In the genomic region with DNA sequence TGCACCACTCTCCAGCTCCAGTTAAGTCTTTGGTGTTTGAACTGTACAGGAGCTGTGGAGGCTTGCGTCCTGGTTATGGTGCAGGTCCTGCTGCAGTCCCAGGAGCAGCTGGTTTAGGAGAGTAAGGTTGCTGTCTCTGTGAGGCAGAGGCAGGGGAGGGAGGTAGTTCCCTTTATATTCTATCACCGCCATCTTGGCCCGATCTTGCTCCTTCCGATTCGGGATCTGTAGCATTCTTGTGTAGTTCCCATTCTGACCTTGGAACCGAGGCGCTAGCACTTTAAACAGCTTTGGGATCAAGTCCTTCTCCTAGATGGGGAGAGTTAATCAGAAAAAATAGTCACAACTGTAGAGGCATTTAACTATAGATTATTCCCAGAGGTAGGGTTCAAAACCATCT, we compare ENCODE assay signal across 9 mouse cellular contexts. TPM values are rescaled to one million over a fixed set of nuclear protein-coding genes. Genes with fewer than 3 reads are reported as not detected.
A peak's percentile ranks its signal among the peaks of the same experiment; 100 is the strongest.
DNase-seq lines count a peak whose midpoint lies in the region; ATAC-seq and TF ChIP-seq lines count a peak whose summit lies in the region.
"Had no signal": no experiment of that assay in that cellular context is flagged by ENCODE, and none has a peak within 500 bp of the region (broad histone marks: within the 10 kb centered on the region; RNA-seq: fewer than 3 reads in every experiment).

No protein-coding gene starts in this region.

- H3K9ac ChIP-seq in hindbrain, embryonic 11.5 days (ENCODE audit: low read depth, low read length), result peak overlapping the region; percentile 90; the same call in 1 of the 2 replicates
- peak overlapping the region; percentile 88 for H3K9ac ChIP-seq in midbrain, embryonic 14.5 days (replicated peaks; ENCODE audit: low read length)

- TF ChIP-seq CTCF in kidney, adult 2 months (conservative IDR thresholded peaks at IDR 0.05; ENCODE audit: insufficient read depth, insufficient read length, low read depth, low read length), result no peak

- H3K36me3 ChIP-seq in kidney, adult 2 months (ENCODE audit: control insufficient read depth, insufficient read depth, low read length), result no peaks in the 10 kb centered on the region; the same call in none of the 2 replicates
- no peaks in the 10 kb centered on the region for H3K36me3 ChIP-seq in hindbrain, embryonic 11.5 days (ENCODE audit: control insufficient read depth, insufficient read depth, low read length)
- peaks cover 15% of the 10 kb centered on the region; the same call in 1 of the 2 replicates for H3K36me3 ChIP-seq in midbrain, embryonic 14.5 days (ENCODE audit: control insufficient read depth, insufficient read depth, low read length)

- WGBS in kidney, adult 2 months, result 70% methylated on average over 7 of the region's 7 CpGs
- WGBS in hindbrain, embryonic 11.5 days, result 89% methylated on average over 7 of the region's 7 CpGs
- 91% methylated on average over 7 of the region's 7 CpGs for WGBS in midbrain, embryonic 14.5 days

- H3K4me1 ChIP-seq in kidney, adult 2 months (ENCODE audit: control insufficient read depth, insufficient read depth, low read length), result peaks cover 7% of the 10 kb centered on the region; the same call in 1 of the 2 replicates
- H3K4me1 ChIP-seq in hindbrain, embryonic 11.5 days (replicated peaks; ENCODE audit: control insufficient read depth, insufficient read depth, low read length), result no peaks in the 10 kb centered on the region
- H3K4me1 ChIP-seq in midbrain, embryonic 14.5 days (ENCODE audit: control insufficient read depth, insufficient read depth, low read length), result peaks cover 7% of the 10 kb centered on the region

- no peak for DNase-seq in kidney, adult 2 months
- no peak for DNase-seq in kidney, postnatal 25 days
- peak; percentile 56 for DNase-seq in ZHBTc4 (ENCODE audit: low read depth, low spot score)
- DNase-seq in hindbrain, embryonic 11.5 days (ENCODE audit: low spot score), result no peak
- no peak for DNase-seq in midbrain, embryonic 14.5 days
- DNase-seq in gastrocnemius, postnatal 4 days (ENCODE audit: low spot score in 2 of 2), result no peak
- DNase-seq in thymus, postnatal 25 days, result no peak
- DNase-seq in lung, postnatal 14 days, result no peak

- H3K4me3 ChIP-seq in kidney, adult 2 months (ENCODE audit: insufficient read depth, low read depth, low read length), result peak overlapping the region; percentile 10
- peak overlapping the region; percentile 81 for H3K4me3 ChIP-seq in hindbrain, embryonic 11.5 days (ENCODE audit: low read depth, low read length)
- peak overlapping the region; percentile 82 for H3K4me3 ChIP-seq in midbrain, embryonic 14.5 days (replicated peaks; ENCODE audit: low read depth, low read length)

- H3K27me3 ChIP-seq in kidney, adult 2 months (replicated peaks; ENCODE audit: control insufficient read depth, insufficient read depth, low read length), result no peaks in the 10 kb centered on the region
- H3K27me3 ChIP-seq in hindbrain, embryonic 11.5 days (ENCODE audit: control insufficient read depth, insufficient read depth, low read length), result no peaks in the 10 kb centered on the region
- no peaks in the 10 kb centered on the region for H3K27me3 ChIP-seq in midbrain, embryonic 14.5 days (ENCODE audit: control insufficient read depth, insufficient read depth, low read length)

- TF ChIP-seq POLR2A in kidney, adult 2 months (IDR thresholded peaks at IDR 0.05; ENCODE audit: low read depth, low read length), result no peak

- no peak overlapping the region for H3K27ac ChIP-seq in kidney, adult 2 months (ENCODE audit: insufficient read depth, low read depth, low read length)
- H3K27ac ChIP-seq in hindbrain, embryonic 11.5 days (ENCODE audit: low read depth, low read length), result 0 out of 2 replicates have a peak overlapping the region, but pooled peaks have one; percentile 72
- 0 out of 2 replicates have a peak overlapping the region, but pooled peaks have one; percentile 89 for H3K27ac ChIP-seq in midbrain, embryonic 14.5 days (replicated peaks; ENCODE audit: low read depth, low read length)

- no peak for ATAC-seq in hindbrain, embryonic 11.5 days (ENCODE audit: low FRiP score)
- ATAC-seq in midbrain, embryonic 14.5 days (ENCODE audit: low FRiP score, low TSS enrichment), result no peak

- H3K9me3 ChIP-seq in hindbrain, embryonic 11.5 days (ENCODE audit: control insufficient read depth, low read length), result no peaks in the 10 kb centered on the region
- no peaks in the 10 kb centered on the region for H3K9me3 ChIP-seq in midbrain, embryonic 14.5 days (ENCODE audit: control insufficient read depth, low read length)

- peak overlapping the region; percentile 80 for H3K4me2 ChIP-seq in hindbrain, embryonic 11.5 days (replicated peaks; ENCODE audit: low read depth, low read length)
- H3K4me2 ChIP-seq in midbrain, embryonic 14.5 days (ENCODE audit: low read length), result peak overlapping the region; percentile 62

RNA-seq across cellular contexts. Expression of a gene that starts 1.1 kb away (rescaled TPM):
- 271 and 278 TPM in 2 replicates for polyA plus RNA-seq in kidney, adult 2 months (2012; rRNA removed)
- 274 and 290 TPM in 2 replicates for polyA plus RNA-seq in hindbrain, embryonic 11.5 days (2014; fragmentation: Nextera tagmentation; extraction: Ambion mirVana)
- 186 and 200 TPM in 2 replicates for polyA plus RNA-seq in midbrain, embryonic 14.5 days (2014; fragmentation: Nextera tagmentation; extraction: Ambion mirVana)
- 100 to 1,000 TPM; 177 to 182 TPM for total RNA-seq in gastrocnemius, postnatal 4 days (2021)

RNA-seq across cellular contexts. Expression of a gene that starts 22.4 kb away (rescaled TPM):
- 5.9 and 7.1 TPM in 2 replicates for polyA plus RNA-seq in kidney, adult 2 months (2012; rRNA removed)
- polyA plus RNA-seq in hindbrain, embryonic 11.5 days (2014; fragmentation: Nextera tagmentation; extraction: Ambion mirVana), result 15.0 and 17.7 TPM in 2 replicates
- 22.4 and 26.1 TPM in 2 replicates for polyA plus RNA-seq in midbrain, embryonic 14.5 days (2014; fragmentation: Nextera tagmentation; extraction: Ambion mirVana)
- total RNA-seq in gastrocnemius, postnatal 4 days (2021), result 10 to 100 TPM; 40.9 to 42.5 TPM
- total RNA-seq: neutrophil, adult 5-6 weeks had no signal

RNA-seq across cellular contexts. Expression of a gene that starts 57.8 kb away (rescaled TPM):
- 251 and 309 TPM in 2 replicates for polyA plus RNA-seq in kidney, adult 2 months (2012; rRNA removed)
- 43.3 and 51.5 TPM in 2 replicates for polyA plus RNA-seq in hindbrain, embryonic 11.5 days (2014; fragmentation: Nextera tagmentation; extraction: Ambion mirVana)
- 22.5 and 49.5 TPM in 2 replicates for polyA plus RNA-seq in midbrain, embryonic 14.5 days (2014; fragmentation: Nextera tagmentation; extraction: Ambion mirVana)
- 10 to 100 TPM; 37.6 to 42.6 TPM for total RNA-seq in gastrocnemius, postnatal 4 days (2021)

Comparison
In these comparisons a context has a peak if more than half of its experiments do, and no peak if none do; other contexts are left out.
1. H3K4me3 ChIP-seq: peak in every context shown above with its lines; median percentile 82 in midbrain, embryonic 14.5 days; 81 in hindbrain, embryonic 11.5 days; 10 in kidney, adult 2 months.